20 mouse cellular contexts compared by ENCODE assay signal in the genomic region with DNA sequence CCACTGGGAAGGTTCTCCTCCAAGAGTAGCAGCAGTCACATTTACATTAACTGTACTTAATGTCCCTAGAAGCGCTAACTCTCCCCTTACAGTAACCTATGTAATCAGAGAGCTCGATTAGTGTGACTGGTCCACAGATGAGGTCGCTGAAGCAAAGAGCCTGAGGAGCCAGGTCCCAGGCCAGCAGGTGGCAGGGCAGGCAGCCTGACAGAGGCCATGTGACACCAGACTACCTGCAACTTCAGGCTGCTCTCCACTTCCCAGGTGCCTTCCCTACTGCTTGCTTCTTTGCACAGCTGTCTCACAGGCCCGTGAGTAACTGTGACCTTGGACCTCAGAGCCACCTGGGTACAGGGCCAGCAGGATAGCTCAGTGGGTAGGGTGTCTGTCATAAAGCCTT. TPM values are rescaled to one million over a fixed set of nuclear protein-coding genes. Genes with fewer than 3 reads are reported as not detected.
DNase-seq lines count a peak whose midpoint lies in the region; ATAC-seq and TF ChIP-seq lines count a peak whose summit lies in the region.
"Had no signal": no experiment of that assay in that cellular context is flagged by ENCODE, and none has a peak within 500 bp of the region (broad histone marks: within the 10 kb centered on the region; RNA-seq: fewer than 3 reads in every experiment).

No protein-coding gene starts in this region.

- peak; percentile 31 for TF ChIP-seq CTCF in lung, embryonic 14.5 days (IDR thresholded peaks at IDR 0.05; ENCODE audit: low read depth)
- no peak for TF ChIP-seq CTCF in lung, adult 2 months (IDR thresholded peaks at IDR 0.05; ENCODE audit: insufficient read depth, low read length)
- TF ChIP-seq CTCF in stomach, postnatal 0 days (IDR thresholded peaks at IDR 0.05; ENCODE audit: low read depth), result peak; percentile 53

- H3K4me3 ChIP-seq in kidney, embryonic 15.5 days (replicated peaks), result no peak overlapping the region
- H3K4me3 ChIP-seq in lung, embryonic 14.5 days (ENCODE audit: low read depth, low read length), result no peak overlapping the region
- no peak overlapping the region for H3K4me3 ChIP-seq in lung, adult 2 months (replicated peaks; ENCODE audit: extremely low read depth, low read depth, low read length)
- H3K4me3 ChIP-seq in stomach, postnatal 0 days (ENCODE audit: low read depth, low read length), result no peak overlapping the region
- H3K4me3 ChIP-seq: hindbrain, embryonic 12.5 days; midbrain, embryonic 13.5 days had no signal

- H3K27me3 ChIP-seq in kidney, embryonic 15.5 days, result peaks cover 1% of the 10 kb centered on the region; the same call in 1 of the 2 replicates
- H3K27me3 ChIP-seq in lung, embryonic 14.5 days (ENCODE audit: insufficient read depth, low read length), result no peaks in the 10 kb centered on the region
- H3K27me3 ChIP-seq in stomach, postnatal 0 days (ENCODE audit: control insufficient read depth, insufficient read depth, low read length), result no peaks in the 10 kb centered on the region
- H3K27me3 ChIP-seq: hindbrain, embryonic 12.5 days; midbrain, embryonic 13.5 days had no signal

- H3K36me3 ChIP-seq in kidney, embryonic 15.5 days, result no peaks in the 10 kb centered on the region
- no peaks in the 10 kb centered on the region for H3K36me3 ChIP-seq in lung, embryonic 14.5 days (ENCODE audit: insufficient read depth)
- H3K36me3 ChIP-seq in stomach, postnatal 0 days (ENCODE audit: control insufficient read depth, insufficient read depth, low read length), result 0 out of 2 replicates have a peak, but pooled peaks cover 4% of the 10 kb centered on the region
- H3K36me3 ChIP-seq: hindbrain, embryonic 12.5 days; midbrain, embryonic 13.5 days had no signal

- no peak overlapping the region for H3K4me2 ChIP-seq in kidney, embryonic 15.5 days
- H3K4me2 ChIP-seq in lung, embryonic 14.5 days, result no peak overlapping the region
- no peak overlapping the region for H3K4me2 ChIP-seq in stomach, postnatal 0 days (replicated peaks; ENCODE audit: low read depth)
- H3K4me2 ChIP-seq: hindbrain, embryonic 12.5 days; midbrain, embryonic 13.5 days had no signal

- intact Hi-C loops in gastrocnemius, postnatal 14 days (cut with DNase I; ENCODE audit: low total_unique reads), result no loop called here

- TF ChIP-seq POLR2A in lung, adult 2 months (IDR thresholded peaks at IDR 0.05; ENCODE audit: borderline replicate concordance, extremely low read depth, low read depth, low read length), result no peak

- peak; percentile 22 for DNase-seq in adrenal gland, postnatal 10 days
- no peak for DNase-seq in adrenal gland, adult 2 months
- no peak for DNase-seq in kidney, postnatal 14 days
- DNase-seq in lung, embryonic 14.5 days, result no peak
- no peak for DNase-seq in lung, adult 2 months
- peak; percentile 33 for DNase-seq in stomach, postnatal 0 days (ENCODE audit: low spot score)
- DNase-seq in gastrocnemius, postnatal 14 days, result no peak
- DNase-seq: adrenal gland, adult 8-10 months; cerebellum, adult 11-12 months; layer of hippocampus, adult 9-11 months; liver, postnatal 0 days; retina, postnatal 1 day; right cerebral cortex, postnatal 4 days; thymus, adult 2 months had no signal

- 0 out of 2 replicates have a peak, but pooled peaks have one; percentile 20 for ATAC-seq in kidney, embryonic 15.5 days (replicated peaks; ENCODE audit: low FRiP score)
- no peak for ATAC-seq in lung, embryonic 14.5 days (ENCODE audit: insufficient read depth)
- peak; percentile 43; the same call in 1 of the 2 replicates for ATAC-seq in stomach, postnatal 0 days (ENCODE audit: low FRiP score, low TSS enrichment)
- ATAC-seq: liver, postnatal 0 days; midbrain, embryonic 13.5 days had no signal

- no peak for TF ChIP-seq EP300 in stomach, postnatal 0 days (optimal IDR thresholded peaks at IDR 0.05)

- no peak overlapping the region for H3K27ac ChIP-seq in kidney, embryonic 15.5 days
- no peak overlapping the region for H3K27ac ChIP-seq in lung, embryonic 14.5 days (ENCODE audit: low read depth)
- H3K27ac ChIP-seq in stomach, postnatal 0 days (replicated peaks), result no peak overlapping the region
- H3K27ac ChIP-seq: hindbrain, embryonic 12.5 days; midbrain, embryonic 13.5 days had no signal

- peaks cover 19% of the 10 kb centered on the region for H3K4me1 ChIP-seq in kidney, embryonic 15.5 days
- H3K4me1 ChIP-seq in lung, embryonic 14.5 days (ENCODE audit: insufficient read depth), result peaks cover 10% of the 10 kb centered on the region
- H3K4me1 ChIP-seq in lung, adult 2 months (ENCODE audit: control insufficient read depth, insufficient read depth, low read length), result peaks cover 7% of the 10 kb centered on the region; the same call in 1 of the 2 replicates
- no peaks in the 10 kb centered on the region for H3K4me1 ChIP-seq in stomach, postnatal 0 days (replicated peaks; ENCODE audit: control insufficient read depth, insufficient read depth)

- WGBS in kidney, embryonic 15.5 days, result 28% methylated on average over 4 of the region's 4 CpGs
- WGBS in lung, embryonic 14.5 days, result 35% methylated on average over 4 of the region's 4 CpGs
- 55% methylated on average over 4 of the region's 4 CpGs for WGBS in lung, adult 2 months
- WGBS in stomach, postnatal 0 days, result 41% methylated on average over 4 of the region's 4 CpGs

- no peaks in the 10 kb centered on the region; the same call in 1 of the 2 replicates for H3K9me3 ChIP-seq in kidney, embryonic 15.5 days (replicated peaks)
- H3K9me3 ChIP-seq in lung, embryonic 14.5 days (ENCODE audit: low read depth, low read length), result no peaks in the 10 kb centered on the region
- no peaks in the 10 kb centered on the region for H3K9me3 ChIP-seq in stomach, postnatal 0 days (ENCODE audit: control insufficient read depth, low read length)
- H3K9me3 ChIP-seq: hindbrain, embryonic 12.5 days; midbrain, embryonic 13.5 days had no signal

- no peak overlapping the region for H3K9ac ChIP-seq in kidney, embryonic 15.5 days
- no peak overlapping the region for H3K9ac ChIP-seq in lung, embryonic 14.5 days
- H3K9ac ChIP-seq in stomach, postnatal 0 days (ENCODE audit: low read length), result no peak overlapping the region
- H3K9ac ChIP-seq: hindbrain, embryonic 12.5 days; liver, postnatal 0 days; midbrain, embryonic 13.5 days had no signal

RNA-seq across cellular contexts. Expression of a gene that starts 40.8 kb away (rescaled TPM):
- under 1 TPM in 1 of 2 experiments, not detected in 1; 0.45 TPM for total RNA-seq in adrenal gland, postnatal 10 days (2021)
- under 1 TPM; 0.14 to 0.41 TPM for total RNA-seq in adrenal gland, adult 2 months (2021)
- 1.1 and 1.3 TPM in 2 replicates for polyA plus RNA-seq in adrenal gland, adult 2 months (2012; rRNA removed)
- polyA plus RNA-seq in kidney, embryonic 15.5 days (2015; fragmentation: Nextera tagmentation; extraction: Ambion mirVana), result not detected in 2 replicates
- not detected in 2 replicates for polyA plus RNA-seq in lung, embryonic 14.5 days (2014; fragmentation: Nextera tagmentation; extraction: Ambion mirVana)
- 0.19 and 0.22 TPM in 2 replicates for polyA plus RNA-seq in lung, adult 2 months (2012; rRNA removed)
- polyA plus RNA-seq in stomach, postnatal 0 days (2015; fragmentation: Nextera tagmentation; extraction: Ambion mirVana), result 0.05 TPM in 1 of 2 replicates, not detected in the other
- total RNA-seq in gastrocnemius, postnatal 14 days (2021), result not detected
- total RNA-seq: megakaryocyte progenitor cell, adult 5-6 weeks; neutrophil, adult 5-6 weeks had no signal
- polyA plus RNA-seq: heart, embryonic 14.5 days; hindbrain, embryonic 12.5 days; liver, postnatal 0 days; thymus, adult 2 months had no signal

RNA-seq across cellular contexts. Expression of a gene that starts 58.3 kb away (rescaled TPM):
- 10 to 100 TPM; 39.7 to 40.9 TPM for total RNA-seq in adrenal gland, postnatal 10 days (2021)
- 10 to 100 TPM; 44.0 to 64.4 TPM for total RNA-seq in adrenal gland, adult 2 months (2021)
- polyA plus RNA-seq in adrenal gland, adult 2 months (2012; rRNA removed), result 135 and 182 TPM in 2 replicates
- polyA plus RNA-seq in kidney, embryonic 15.5 days (2015; fragmentation: Nextera tagmentation; extraction: Ambion mirVana), result 28.4 and 35.7 TPM in 2 replicates
- polyA plus RNA-seq in lung, embryonic 14.5 days (2014; fragmentation: Nextera tagmentation; extraction: Ambion mirVana), result 43.8 and 48.0 TPM in 2 replicates
- 330 and 497 TPM in 2 replicates for polyA plus RNA-seq in lung, adult 2 months (2012; rRNA removed)
- 53.6 and 58.9 TPM in 2 replicates for polyA plus RNA-seq in stomach, postnatal 0 days (2015; fragmentation: Nextera tagmentation; extraction: Ambion mirVana)
- 10 to 100 TPM; 32.2 to 39.6 TPM for total RNA-seq in gastrocnemius, postnatal 14 days (2021)
- total RNA-seq: megakaryocyte progenitor cell, adult 5-6 weeks; neutrophil, adult 5-6 weeks had no signal

Comparison
In these comparisons a context has a peak if more than half of its experiments do, and no peak if none do; other contexts are left out.
1. DNase-seq: peak in adrenal gland, postnatal 10 days (single experiment) and stomach, postnatal 0 days (single experiment); none in adrenal gland, adult 2 months (single experiment), kidney, postnatal 14 days (single experiment), lung, embryonic 14.5 days (single experiment), lung, adult 2 months (single experiment) and gastrocnemius, postnatal 14 days (single experiment).